Mouse (Mus musculus) forebrain, embryonic 12.5 days (tissue): ENCODE data around the gene Dzip1l. TPM values are rescaled to one million over a fixed set of nuclear protein-coding genes. Genes with fewer than 3 reads are reported as not detected.

ENCODE experiments used
- ATAC-seq: fragments of 200-750 bp; cut with Nextera tagmentation; 2 replicates; pipeline ENCODE4 v1.8.0; 2017; ENCODE audit warnings: moderate TSS enrichment; ENCODE audit not compliant: low FRiP score
- H3K27ac ChIP-seq: fragments of 300-500 bp; sonication (generic); 2 replicates; pipeline ENCODE4 v1.5.1; 2016; ENCODE audit warnings: mild to moderate bottlenecking
- H3K27me3 ChIP-seq: fragments of 300-500 bp; sonication (generic); 2 replicates; pipeline ENCODE4 v1.6.1; 2016; ENCODE audit warnings: mild to moderate bottlenecking
- H3K36me3 ChIP-seq: fragments of 300-500 bp; sonication (generic); replicated peaks from 2 replicates; pipeline ENCODE4 v1.6.1; 2016; ENCODE audit warnings: mild to moderate bottlenecking
- H3K4me1 ChIP-seq: fragments of 300-500 bp; sonication (generic); 2 replicates; pipeline ENCODE4 v1.6.1; 2016
- H3K4me2 ChIP-seq: fragments of 300-500 bp; sonication (generic); 2 replicates; pipeline ENCODE4 v1.6.1; 2016; ENCODE audit warnings: mild to moderate bottlenecking, moderate library complexity
- H3K4me3 ChIP-seq: fragments of 300-500 bp; sonication (generic); replicated peaks from 2 replicates; pipeline ENCODE4 v1.5.1; 2016; ENCODE audit warnings: mild to moderate bottlenecking
- H3K9ac ChIP-seq: fragments of 300-500 bp; sonication (generic); 2 replicates; pipeline ENCODE4 v1.6.1; 2016; ENCODE audit warnings: mild to moderate bottlenecking
- H3K9me3 ChIP-seq: fragments of 300-500 bp; sonication (generic); 2 replicates; pipeline ENCODE4 v1.6.1; 2016
- WGBS: fragments of 180-500 bp; shearing (Covaris S2); methylation state at CpG from one replicate; pipeline ENCODE4 v1.1.7; 2016; 5-methylcytosine and 5-hydroxymethylcytosine counted together
- polyA plus RNA-seq: library from polyadenylated mRNA; unstranded; fragments of >200 nt; fragmentation: Nextera tagmentation; extraction: Ambion mirVana; gene quantifications from 2 replicates; pipeline ENCODE4 v1.2.1, GENCODE M21; 2016

The Dzip1l gene
- polyA plus RNA-seq, 1 experiment from 2014 or later, result 20.6 TPM

GRCm38 (mm10) chr9:99701187-99701586, 71.9 kb downstream of the Dzip1l start:
- no peaks in the 10 kb centered on the region for H3K27me3 ChIP-seq
- no peaks in the 10 kb centered on the region for H3K36me3 ChIP-seq
- 88% methylated on average over 2 of the region's 2 CpGs for WGBS
- no peak overlapping the region for H3K9ac ChIP-seq
- H3K4me1 ChIP-seq, result no peaks in the 10 kb centered on the region
- no peaks in the 10 kb centered on the region for H3K9me3 ChIP-seq
- H3K27ac ChIP-seq, result no peak overlapping the region
- H3K4me2 ChIP-seq, result no peak overlapping the region
- H3K4me3 ChIP-seq, result no peak overlapping the region
- ATAC-seq, result no peak

GRCm38 (mm10) chr9:99702215-99702614, 72.9 kb downstream of the Dzip1l start:
- no peak overlapping the region for H3K4me3 ChIP-seq
- H3K36me3 ChIP-seq, result no peaks in the 10 kb centered on the region
- no peaks in the 10 kb centered on the region for H3K9me3 ChIP-seq
- H3K27ac ChIP-seq, result no peak overlapping the region
- WGBS, result 91% methylated on average over 6 of the region's 6 CpGs
- H3K27me3 ChIP-seq, result no peaks in the 10 kb centered on the region
- H3K4me1 ChIP-seq, result no peaks in the 10 kb centered on the region
- no peak for ATAC-seq
- H3K4me2 ChIP-seq, result no peak overlapping the region
- H3K9ac ChIP-seq, result no peak overlapping the region

DNA sequence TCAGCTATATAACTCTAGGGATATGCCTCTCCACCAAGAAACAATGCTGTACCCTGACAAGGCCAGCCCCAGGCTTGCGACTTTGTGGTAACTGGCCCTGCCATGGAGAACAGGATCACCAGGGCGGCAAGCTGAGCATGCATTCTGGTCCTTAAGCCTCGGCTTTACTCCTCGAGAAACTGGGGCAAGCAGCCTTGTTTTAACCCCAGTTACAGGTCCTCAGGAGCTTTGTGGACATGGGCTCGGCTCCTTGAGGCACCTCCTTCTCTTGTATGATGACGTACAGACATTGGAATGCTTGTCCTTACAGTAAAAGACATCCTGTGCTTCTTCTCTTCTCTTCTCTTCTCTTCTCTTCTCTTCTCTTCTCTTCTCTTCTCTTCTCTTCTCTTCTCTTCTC, 74.4 kb downstream of the Dzip1l start:
- no peak overlapping the region for H3K9ac ChIP-seq
- no peak overlapping the region for H3K27ac ChIP-seq
- no peaks in the 10 kb centered on the region for H3K36me3 ChIP-seq
- no peaks in the 10 kb centered on the region for H3K4me1 ChIP-seq
- WGBS, result 77% methylated on average over 6 of the region's 6 CpGs
- H3K9me3 ChIP-seq, result no peaks in the 10 kb centered on the region
- ATAC-seq, result no peak
- H3K4me3 ChIP-seq, result no peak overlapping the region
- H3K27me3 ChIP-seq, result no peaks in the 10 kb centered on the region
- H3K4me2 ChIP-seq, result no peak overlapping the region

DNA sequence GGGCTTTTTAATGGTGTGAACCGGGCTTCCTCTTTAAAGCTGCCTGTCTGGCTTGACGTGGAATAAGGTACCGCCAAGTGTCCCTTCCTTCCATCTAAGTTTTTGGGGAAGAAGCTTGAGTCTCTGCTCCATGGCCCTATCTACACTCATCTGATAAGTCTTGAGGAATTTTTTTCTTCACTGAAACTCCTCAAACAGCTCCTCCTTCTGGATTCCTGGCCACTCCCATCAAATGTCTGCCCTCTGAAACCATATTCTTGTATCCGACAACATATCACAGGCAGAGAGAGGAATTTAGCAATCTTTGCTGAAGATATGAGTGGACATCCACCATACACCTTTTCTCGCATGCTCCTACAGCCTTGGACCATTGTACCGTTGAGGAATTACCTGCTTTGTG, 77.0 kb downstream of the Dzip1l start:
- H3K9me3 ChIP-seq, result no peaks in the 10 kb centered on the region
- no peak overlapping the region for H3K27ac ChIP-seq
- H3K4me1 ChIP-seq, result no peaks in the 10 kb centered on the region
- WGBS, result 94% methylated on average over 6 of the region's 6 CpGs
- no peaks in the 10 kb centered on the region for H3K36me3 ChIP-seq
- no peak overlapping the region for H3K4me3 ChIP-seq
- H3K9ac ChIP-seq, result no peak overlapping the region
- no peak overlapping the region for H3K4me2 ChIP-seq
- no peaks in the 10 kb centered on the region; the same call in 1 of the 2 replicates for H3K27me3 ChIP-seq
- no peak for ATAC-seq

DNA sequence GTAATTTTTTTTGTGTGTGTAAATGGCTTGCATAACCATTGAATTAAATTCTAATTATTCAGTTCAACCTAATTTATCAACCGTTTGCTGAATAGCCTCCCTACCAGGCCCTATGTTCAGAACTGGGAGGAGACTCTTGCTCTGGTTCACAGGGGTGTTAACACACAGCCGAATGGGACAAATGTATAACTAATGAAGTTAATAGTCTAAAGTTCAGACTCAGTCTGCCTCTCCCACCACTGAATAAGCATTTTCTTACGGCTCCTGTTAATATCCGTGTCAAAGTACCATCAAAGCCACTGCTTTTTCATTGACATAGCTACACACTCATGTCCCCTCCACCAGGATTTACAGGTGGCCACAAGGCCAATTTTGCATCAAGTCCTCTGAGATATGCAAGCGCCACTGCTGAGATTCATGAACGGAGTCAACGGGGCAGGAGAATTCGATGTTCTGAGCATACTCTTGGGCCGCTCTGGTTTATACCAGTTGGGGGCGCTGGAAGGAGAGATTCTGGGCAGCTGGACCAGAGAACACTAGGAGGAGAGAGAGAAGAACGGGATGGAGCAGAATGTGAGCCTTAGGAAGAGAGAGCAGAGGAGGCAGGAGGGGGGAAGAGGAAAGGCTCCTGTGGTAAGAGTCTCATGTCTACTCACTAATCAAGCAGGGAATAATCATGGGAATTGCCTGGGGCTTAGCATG, 78.3 kb downstream of the Dzip1l start:
- Histone ChIP-seq H3K27me3 (no peaks in the 10 kb centered on the region; the same call in 1 of the 2 replicates), H3K9ac (no peak overlapping the region), H3K4me2 (no peak overlapping the region), H3K9me3 (no peaks in the 10 kb centered on the region), H3K4me3 (no peak overlapping the region), H3K36me3 (no peaks in the 10 kb centered on the region), H3K4me1 (no peaks in the 10 kb centered on the region), H3K27ac (no peak overlapping the region)
- 74% methylated on average over 11 of the region's 11 CpGs for WGBS
- ATAC-seq, result no peak

GRCm38 (mm10) chr9:99709588-99710248, 80.4 kb downstream of the Dzip1l start:
- Histone ChIP-seq H3K27me3 (no peaks in the 10 kb centered on the region; the same call in 1 of the 2 replicates), H3K4me2 (no peak overlapping the region), H3K36me3 (no peaks in the 10 kb centered on the region), H3K4me3 (no peak overlapping the region), H3K4me1 (no peaks in the 10 kb centered on the region), H3K27ac (no peak overlapping the region), H3K9ac (no peak overlapping the region), H3K9me3 (no peaks in the 10 kb centered on the region)
- ATAC-seq, result no peak
- 89% methylated on average over 22 of the region's 22 CpGs for WGBS

- H3K4me3 ChIP-seq, result no peak overlapping the region
- H3K9ac ChIP-seq, result no peak overlapping the region
- ATAC-seq, result no peak
- no peaks in the 10 kb centered on the region; the same call in 1 of the 2 replicates for H3K27me3 ChIP-seq
- no peak overlapping the region for H3K4me2 ChIP-seq
- no peaks in the 10 kb centered on the region for H3K4me1 ChIP-seq
- H3K9me3 ChIP-seq, result no peaks in the 10 kb centered on the region
- no peak overlapping the region for H3K27ac ChIP-seq
- H3K36me3 ChIP-seq, result no peaks in the 10 kb centered on the region
- WGBS, result 86% methylated on average over 4 of the region's 4 CpGs
Measured at GRCm38 (mm10) chr9:99710297-99710696, 81.0 kb downstream of the Dzip1l start.

GRCm38 (mm10) chr9:99717134-99717533, 87.8 kb downstream of the Dzip1l start, which contains the start of gene Cldn18:
TSS of gene Cldn18 (minus strand) at chr9:99717267.
- H3K4me3 ChIP-seq, result no peak within 1 kb of the TSS
- H3K9ac ChIP-seq, result no peak within 1 kb of the TSS
- H3K4me2 ChIP-seq, result no peak within 1 kb of the TSS
- H3K9me3 ChIP-seq, result no peaks in the 10 kb centered on the region
- no peaks in the 10 kb centered on the region for H3K27me3 ChIP-seq
- no peak for ATAC-seq
- no peak within 1 kb of the TSS for H3K27ac ChIP-seq
- WGBS, result 92% methylated on average over 14 of the region's 14 CpGs
- no peaks in the 10 kb centered on the region for H3K36me3 ChIP-seq
- no peaks in the 10 kb centered on the region for H3K4me1 ChIP-seq

Other genes starting within 250 kb of the Dzip1l start
- gene Mras, start 192.1 kb upstream of the Dzip1l start, polyA plus RNA-seq, result 23.8 and 26.3 TPM in 2 replicates
- gene Nme9, start 178.0 kb upstream of the Dzip1l start, polyA plus RNA-seq, result 0.31 and 0.42 TPM in 2 replicates
- 43.0 and 44.2 TPM in 2 replicates for gene Armc8, start 60.6 kb upstream of the Dzip1l start, polyA plus RNA-seq
- 35.7 and 37.5 TPM in 2 replicates for gene Dbr1, start 53.7 kb upstream of the Dzip1l start, polyA plus RNA-seq
- gene A4gnt, start 17.0 kb upstream of the Dzip1l start, polyA plus RNA-seq, result not detected in 2 replicates
- gene Cldn18, start 87.8 kb downstream of the Dzip1l start, polyA plus RNA-seq, result not detected in 2 replicates
- 4.7 and 6.6 TPM in 2 replicates for gene Sox14, start 246.7 kb downstream of the Dzip1l start, polyA plus RNA-seq